Mouse (Mus musculus): Measurements from ENCODE around the gene Dao. TPM values are rescaled to one million over a fixed set of nuclear protein-coding genes. Genes with fewer than 3 reads are reported as not detected.
A peak's percentile ranks its signal among the peaks of the same experiment; 100 is the strongest.

Gene Dao
- total and polyA plus RNA-seq, 3 experiments, result 1.4 to 3.6 (median 1.9) TPM

- DNase-seq (ENCODE audit: extremely low read depth), result peak; percentile 68
- H3K27me3 ChIP-seq (replicated peaks), result no peaks in the 10 kb centered on the region
- peak overlapping the region; percentile 8; the same call in 1 of the 2 replicates for H3K4me2 ChIP-seq (ENCODE audit: insufficient read depth, low read depth, poor library complexity, severe bottlenecking)
- peaks cover 0 to 7% of the 10 kb centered on the region in 2 experiments for H3K36me3 ChIP-seq (replicated peaks in 1 of 2; ENCODE audit: control insufficient read depth in 1 of 2, insufficient read depth in 1 of 2, low read length in 1 of 2)
- H3K27ac ChIP-seq (ENCODE audit: insufficient read depth, low read depth), result peak overlapping the region; percentile 36
- no peak overlapping the region for H3K4me3 ChIP-seq (replicated peaks in 1 of 3; ENCODE audit: low read depth in 2 of 3, low read length in 2 of 3, poor library complexity in 1 of 3)
- H3K79me2 ChIP-seq (replicated peaks; ENCODE audit: control insufficient read depth, extremely low read depth, insufficient read depth, poor library complexity, severe bottlenecking), result no peaks in the 10 kb centered on the region
- dilution Hi-C loops (cut with MboI; ENCODE audit: extremely low pct_ligation_motif_present, extremely low pct_unique_long_range_greater_than_20kb, low sequenced_read_pairs), result no loop called here
- peaks cover 33 to 86% of the 10 kb centered on the region in 2 experiments for H3K4me1 ChIP-seq (ENCODE audit: control insufficient read depth in 1 of 2, insufficient read depth in 2 of 2)
- 0 out of 2 replicates have a peak overlapping the region, but pooled peaks have one; percentile 30 for H3K9ac ChIP-seq (ENCODE audit: insufficient read depth, low read depth)
- in situ Hi-C loops (cut with MboI; ENCODE audit: low pct_ligation_motif_present, low pct_unique_long_range_greater_than_20kb, low sequenced_read_pairs), result no loop called here
- peaks cover 3% of the 10 kb centered on the region for H3K9me3 ChIP-seq (replicated peaks; ENCODE audit: low read length)
- TF ChIP-seq MEF2A (IDR thresholded peaks at IDR 0.05; ENCODE audit: borderline replicate concordance, low read depth, low read length) (0 out of 2 replicates have a peak, but pooled peaks have one; percentile 19), ELF1 (IDR thresholded peaks at IDR 0.05; ENCODE audit: low read depth, low read length) (peak; percentile 21; the same call in 1 of the 2 replicates), JUND (conservative IDR thresholded peaks at IDR 0.05; ENCODE audit: low read depth, low read length) (no peak), CHD2 (IDR thresholded peaks at IDR 0.05; ENCODE audit: low read length) (peak; percentile 35)
Observed at GRCm38 (mm10) chr5:114066601-114067000, 63.1 kb downstream of the Dao start.

- in situ Hi-C loops (cut with MboI; ENCODE audit: low pct_ligation_motif_present, low pct_unique_long_range_greater_than_20kb, low sequenced_read_pairs) (no loop called here), dilution Hi-C loops (cut with MboI; ENCODE audit: extremely low pct_ligation_motif_present, extremely low pct_unique_long_range_greater_than_20kb, low sequenced_read_pairs) (no loop called here)
- Histone ChIP-seq H3K9me3 (replicated peaks; ENCODE audit: low read length) (peaks cover 3% of the 10 kb centered on the region), H3K4me1 (ENCODE audit: control insufficient read depth in 1 of 2, insufficient read depth in 2 of 2) (peaks cover 35 to 91% of the 10 kb centered on the region in 2 experiments), H3K4me2 (ENCODE audit: insufficient read depth, low read depth, poor library complexity, severe bottlenecking) (0 out of 2 replicates have a peak overlapping the region, but pooled peaks have one; percentile 4), H3K9ac (ENCODE audit: insufficient read depth, low read depth) (no peak overlapping the region), H3K36me3 (replicated peaks in 1 of 2; ENCODE audit: control insufficient read depth in 1 of 2, insufficient read depth in 1 of 2, low read length in 1 of 2) (peaks cover 0 to 7% of the 10 kb centered on the region in 2 experiments), H3K4me3 (replicated peaks in 1 of 3; ENCODE audit: low read depth in 2 of 3, low read length in 2 of 3, poor library complexity in 1 of 3) (no peak overlapping the region), H3K27ac (ENCODE audit: insufficient read depth, low read depth) (peak overlapping the region; percentile 51; the same call in 1 of the 2 replicates), H3K79me2 (replicated peaks; ENCODE audit: control insufficient read depth, extremely low read depth, insufficient read depth, poor library complexity, severe bottlenecking) (no peaks in the 10 kb centered on the region), H3K27me3 (replicated peaks) (no peaks in the 10 kb centered on the region)
- peak; percentile 52 for DNase-seq (ENCODE audit: extremely low read depth)
- TF ChIP-seq EP300 (IDR thresholded peaks at IDR 0.05; ENCODE audit: low read length), result peak; percentile 46; the same call in 1 of the 2 replicates
- peak; percentile 39; the same call in 1 of the 2 replicates for TF ChIP-seq IRF4 (IDR thresholded peaks at IDR 0.05; ENCODE audit: low read depth, low read length)
- peak; percentile 56; the same call in 1 of the 2 replicates for TF ChIP-seq MEF2A (IDR thresholded peaks at IDR 0.05; ENCODE audit: borderline replicate concordance, low read depth, low read length)
- TF ChIP-seq TBP (conservative IDR thresholded peaks at IDR 0.05; ENCODE audit: low read depth, low read length), result 0 out of 2 replicates have a peak, but pooled peaks have one; percentile 23
- TF ChIP-seq USF1 (IDR thresholded peaks at IDR 0.05; ENCODE audit: low read depth, low read length), result peak; percentile 46; the same call in 1 of the 2 replicates
- no peak for TF ChIP-seq CTCF (conservative IDR thresholded peaks at IDR 0.05 in 1 of 2, IDR thresholded peaks at IDR 0.05 in 1 of 2; ENCODE audit: low read depth in 2 of 2, low read length in 2 of 2)
- TF ChIP-seq POLR2A (IDR thresholded peaks at IDR 0.05; ENCODE audit: low read depth, low read length), result peak; percentile 50
- TF ChIP-seq USF2 (conservative IDR thresholded peaks at IDR 0.05; ENCODE audit: low read depth, low read length), result no peak
Observed at GRCm38 (mm10) chr5:114067543-114067942, 64.0 kb downstream of the Dao start.

GRCm38 (mm10) chr5:114067982-114068381 lies 64.5 kb downstream of the Dao start:
- in situ Hi-C loops (cut with MboI; ENCODE audit: low pct_ligation_motif_present, low pct_unique_long_range_greater_than_20kb, low sequenced_read_pairs) (no loop called here), dilution Hi-C loops (cut with MboI; ENCODE audit: extremely low pct_ligation_motif_present, extremely low pct_unique_long_range_greater_than_20kb, low sequenced_read_pairs) (no loop called here)
- Histone ChIP-seq H3K9ac (ENCODE audit: insufficient read depth, low read depth) (no peak overlapping the region), H3K4me2 (ENCODE audit: insufficient read depth, low read depth, poor library complexity, severe bottlenecking) (0 out of 2 replicates have a peak overlapping the region, but pooled peaks have one; percentile 4), H3K4me1 (ENCODE audit: control insufficient read depth in 1 of 2, insufficient read depth in 2 of 2) (peaks cover 31 to 87% of the 10 kb centered on the region in 2 experiments), H3K4me3 (replicated peaks in 1 of 3; ENCODE audit: low read depth in 2 of 3, low read length in 2 of 3, poor library complexity in 1 of 3) (no peak overlapping the region), H3K27ac (ENCODE audit: insufficient read depth, low read depth) (peak overlapping the region; percentile 51; the same call in 1 of the 2 replicates), H3K9me3 (replicated peaks; ENCODE audit: low read length) (peaks cover 3% of the 10 kb centered on the region), H3K79me2 (replicated peaks; ENCODE audit: control insufficient read depth, extremely low read depth, insufficient read depth, poor library complexity, severe bottlenecking) (no peaks in the 10 kb centered on the region), H3K27me3 (replicated peaks) (no peaks in the 10 kb centered on the region), H3K36me3 (replicated peaks in 1 of 2; ENCODE audit: control insufficient read depth in 1 of 2, insufficient read depth in 1 of 2, low read length in 1 of 2) (peaks cover 0 to 7% of the 10 kb centered on the region in 2 experiments)
- peak; percentile 54 for DNase-seq (ENCODE audit: extremely low read depth)
- peak; percentile 21; the same call in 1 of the 2 replicates for TF ChIP-seq BHLHE40 (IDR thresholded peaks at IDR 0.05; ENCODE audit: low read depth, low read length)
- TF ChIP-seq RCOR1 (conservative IDR thresholded peaks at IDR 0.05; ENCODE audit: low read depth, low read length), result peak; percentile 38; the same call in 1 of the 2 replicates
- peak; percentile 45 for TF ChIP-seq RAD21 (IDR thresholded peaks at IDR 0.05; ENCODE audit: low read depth, low read length)
- no peak for TF ChIP-seq E2F4 (IDR thresholded peaks at IDR 0.05; ENCODE audit: insufficient replicate concordance, low read depth, low read length)
- TF ChIP-seq CTCF (conservative IDR thresholded peaks at IDR 0.05 in 1 of 2, IDR thresholded peaks at IDR 0.05 in 1 of 2; ENCODE audit: low read depth in 2 of 2, low read length in 2 of 2), result peak in 1 of 2 experiments; percentile 65; a peak in 2 of 4 replicates
- no peak for TF ChIP-seq ZC3H11A (IDR thresholded peaks at IDR 0.05; ENCODE audit: low read depth, low read length)
- TF ChIP-seq SMC3 (IDR thresholded peaks at IDR 0.05; ENCODE audit: low read depth, low read length), result peak; percentile 44
- peak; percentile 42; the same call in 1 of the 2 replicates for TF ChIP-seq ZMIZ1 (IDR thresholded peaks at IDR 0.05; ENCODE audit: low read depth, low read length)
- TF ChIP-seq POLR2AphosphoS2 (IDR thresholded peaks at IDR 0.05; ENCODE audit: low read depth, low read length), result no peak
- TF ChIP-seq ZNF384 (IDR thresholded peaks at IDR 0.05; ENCODE audit: low read depth, low read length), result no peak
- TF ChIP-seq UBTF (IDR thresholded peaks at IDR 0.05; ENCODE audit: low read depth, low read length), result no peak
- peak; percentile 32; the same call in 1 of the 2 replicates for TF ChIP-seq TCF12 (IDR thresholded peaks at IDR 0.05; ENCODE audit: low read depth, low read length)
- no peak for TF ChIP-seq HCFC1 (IDR thresholded peaks at IDR 0.05; ENCODE audit: low read depth, low read length)
- no peak for TF ChIP-seq SIN3A (IDR thresholded peaks at IDR 0.05; ENCODE audit: low read length)
- TF ChIP-seq MAX (IDR thresholded peaks at IDR 0.05; ENCODE audit: low read length), result peak; percentile 42; the same call in 1 of the 2 replicates
- no peak for TF ChIP-seq USF2 (conservative IDR thresholded peaks at IDR 0.05; ENCODE audit: low read depth, low read length)

Measured in CH12.LX (cell line).